Comparison of ENCODE assay signal across 9 mouse cellular contexts in the genomic region with DNA sequence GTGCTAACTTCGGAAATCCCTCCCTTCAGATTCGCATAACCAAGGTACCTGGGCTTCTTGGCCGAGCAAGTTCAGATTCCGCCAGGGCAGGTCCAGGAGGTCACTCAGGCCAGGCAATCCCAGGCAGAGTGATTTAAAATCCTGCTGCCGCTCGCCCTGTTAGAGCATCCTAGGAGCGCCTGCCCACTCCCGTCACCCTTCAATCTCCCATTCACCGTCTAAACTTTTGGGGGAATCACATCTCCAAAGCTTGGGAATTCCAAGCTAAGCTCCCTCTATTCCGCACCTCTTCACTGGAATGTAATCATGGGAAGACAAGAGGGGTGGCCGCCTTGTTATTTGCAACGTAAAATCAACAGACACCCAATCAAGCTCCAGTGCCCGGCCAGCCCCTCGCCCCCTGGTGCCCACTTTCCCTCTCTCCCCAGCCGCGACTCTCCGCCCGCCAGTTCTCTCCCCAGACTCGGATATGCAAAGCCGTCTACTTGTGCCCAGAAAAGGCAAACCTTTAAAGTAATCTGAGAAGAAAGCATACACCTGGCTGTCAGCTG. TPM values are rescaled to one million over a fixed set of nuclear protein-coding genes. Genes with fewer than 3 reads are reported as not detected.
A peak's percentile ranks its signal among the peaks of the same experiment; 100 is the strongest.
DNase-seq lines count a peak whose midpoint lies in the region; ATAC-seq and TF ChIP-seq lines count a peak whose summit lies in the region.
"Had no signal": no experiment of that assay in that cellular context is flagged by ENCODE, and none has a peak within 500 bp of the region (broad histone marks: within the 10 kb centered on the region; RNA-seq: fewer than 3 reads in every experiment).

No protein-coding gene starts in this region.

- peaks cover 80% of the 10 kb centered on the region for H3K27me3 ChIP-seq in heart, embryonic 13.5 days (replicated peaks)
- peaks cover 15% of the 10 kb centered on the region for H3K27me3 ChIP-seq in heart, adult 2 months (ENCODE audit: control insufficient read depth, insufficient read depth, low read length)
- H3K27me3 ChIP-seq in limb, embryonic 12.5 days, result peaks cover 61% of the 10 kb centered on the region

- in situ Hi-C loops in ES-E14 (cut with MboI; ENCODE audit: low sequenced_read_pairs in 2 of 2, unreplicated experiment in 2 of 2), result no loop called here

- intact Hi-C loops in heart, adult 2 months (cut with DNase I), result no loop called here

- H3K36me3 ChIP-seq in heart, embryonic 13.5 days, result no peaks in the 10 kb centered on the region
- H3K36me3 ChIP-seq in heart, adult 2 months (ENCODE audit: control insufficient read depth, insufficient read depth, low read length), result no peaks in the 10 kb centered on the region
- no peaks in the 10 kb centered on the region for H3K36me3 ChIP-seq in ES-E14 (ENCODE audit: control insufficient read depth, insufficient read depth, low read length, poor library complexity, severe bottlenecking)
- H3K36me3 ChIP-seq in limb, embryonic 12.5 days, result no peaks in the 10 kb centered on the region

- no peaks in the 10 kb centered on the region for H3K9me3 ChIP-seq in heart, embryonic 13.5 days
- no peaks in the 10 kb centered on the region for H3K9me3 ChIP-seq in ES-E14 (ENCODE audit: control insufficient read depth, insufficient read depth, low read depth, low read length)
- H3K9me3 ChIP-seq in limb, embryonic 12.5 days, result no peaks in the 10 kb centered on the region

- WGBS in heart, embryonic 13.5 days, result 1% methylated on average over 20 of the region's 20 CpGs
- whole genome bisulfite sequencing in heart, adult 2 months, result 1% methylated on average over 20 of the region's 20 CpGs
- under 1% methylated on average over 20 of the region's 20 CpGs for WGBS in limb, embryonic 12.5 days

- H3K9ac ChIP-seq in heart, embryonic 13.5 days, result peak overlapping the region; percentile 75
- no peak overlapping the region for H3K9ac ChIP-seq in heart, adult 2 months (ENCODE audit: low read depth, low read length)
- no peak overlapping the region for H3K9ac ChIP-seq in ES-E14 (ENCODE audit: insufficient read depth, low read depth, low read length, poor library complexity, severe bottlenecking)
- peak overlapping the region; percentile 45; the same call in 1 of the 2 replicates for H3K9ac ChIP-seq in limb, embryonic 12.5 days (replicated peaks)

- ATAC-seq in heart, embryonic 13.5 days (ENCODE audit: extremely low read depth, insufficient number of reproducible peaks, low FRiP score, low TSS enrichment), result no peak
- no peak for ATAC-seq in limb, embryonic 12.5 days (ENCODE audit: insufficient number of reproducible peaks, insufficient read depth, low FRiP score, low TSS enrichment, low read depth)

- peak overlapping the region; percentile 64 for H3K4me3 ChIP-seq in heart, embryonic 13.5 days
- H3K4me3 ChIP-seq in heart, adult 2 months, result no peak overlapping the region; the same call in 1 of the 2 replicates
- peak overlapping the region; percentile 53 to 71 for H3K4me3 ChIP-seq in ES-E14 (ENCODE audit: insufficient read depth in 1 of 2, low read depth in 1 of 2, low read length in 2 of 2, poor library complexity in 1 of 2, severe bottlenecking in 1 of 2)
- peak overlapping the region; percentile 62 for H3K4me3 ChIP-seq in embryonic fibroblast, embryonic 13.5 days (ENCODE audit: insufficient read depth, low read length)
- H3K4me3 ChIP-seq in limb, embryonic 12.5 days (replicated peaks), result peak overlapping the region; percentile 54

- no peak for TF ChIP-seq CTCF in heart, adult 2 months (IDR thresholded peaks at IDR 0.05)
- no peak for TF ChIP-seq CTCF in embryonic fibroblast, embryonic 13.5 days (IDR thresholded peaks at IDR 0.05; ENCODE audit: borderline replicate concordance, insufficient read depth, low read length)

- H3K4me1 ChIP-seq in heart, embryonic 13.5 days, result peaks cover 24% of the 10 kb centered on the region
- H3K4me1 ChIP-seq in heart, adult 2 months (ENCODE audit: control insufficient read depth, insufficient read depth, low read length), result no peaks in the 10 kb centered on the region
- H3K4me1 ChIP-seq in ES-E14 (ENCODE audit: control insufficient read depth in 2 of 2, insufficient read depth in 2 of 2, low read length in 2 of 2, poor library complexity in 1 of 2), result no peaks in the 10 kb centered on the region; a peak in 2 of 4 replicates
- H3K4me1 ChIP-seq in embryonic fibroblast, embryonic 13.5 days (ENCODE audit: control insufficient read depth, insufficient read depth, low read length), result peaks cover 7% of the 10 kb centered on the region
- H3K4me1 ChIP-seq in limb, embryonic 12.5 days (replicated peaks), result peaks cover 18% of the 10 kb centered on the region

- peak overlapping the region; percentile 99 for H3K4me2 ChIP-seq in heart, embryonic 13.5 days
- H3K4me2 ChIP-seq in limb, embryonic 12.5 days, result peak overlapping the region; percentile 96

- no peaks in the 10 kb centered on the region for H3K79me2 ChIP-seq in heart, adult 2 months (replicated peaks; ENCODE audit: control insufficient read depth, insufficient read depth, low read length)

- H3K27ac ChIP-seq in heart, embryonic 13.5 days (replicated peaks), result no peak overlapping the region
- H3K27ac ChIP-seq in heart, adult 2 months, result no peak overlapping the region
- no peak overlapping the region for H3K27ac ChIP-seq in ES-E14 (ENCODE audit: insufficient read depth, low read depth, low read length, poor library complexity, severe bottlenecking)
- H3K27ac ChIP-seq in embryonic fibroblast, embryonic 13.5 days (ENCODE audit: insufficient read depth, low read length), result no peak overlapping the region
- H3K27ac ChIP-seq in limb, embryonic 12.5 days, result no peak overlapping the region

- no peak for TF ChIP-seq EP300 in heart, adult 2 months (IDR thresholded peaks at IDR 0.05; ENCODE audit: insufficient read depth, low read depth, low read length)

- no peak for DNase-seq in heart, adult 2 months
- no peak for DNase-seq in ES-E14 (ENCODE audit: low read depth, low spot score)
- peak; percentile 58 for DNase-seq in retina, embryonic 14.5 days (ENCODE audit: low spot score)
- DNase-seq in adrenal gland, adult 18-20 months (ENCODE audit: low spot score in 2 of 2), result no peak
- no peak for DNase-seq in thymus, postnatal 10 days (ENCODE audit: low spot score in 2 of 2)

- no peak for TF ChIP-seq POLR2A in heart, adult 2 months (IDR thresholded peaks at IDR 0.05; ENCODE audit: insufficient read depth, low read depth, low read length)
- TF ChIP-seq POLR2A in embryonic fibroblast, embryonic 13.5 days (IDR thresholded peaks at IDR 0.05; ENCODE audit: low read depth, low read length), result no peak

TF ChIP-seq in ES-E14, 5 proteins besides CTCF, POLR2A, EP300 and RAD21:
- no peak for TF ChIP-seq CHD2 (IDR thresholded peaks at IDR 0.05; ENCODE audit: low read depth, low read length)

RNA-seq across cellular contexts. Expression of gene Grm8, which starts 0.7 kb away (rescaled TPM):
- polyA plus RNA-seq in heart, embryonic 13.5 days (2015; fragmentation: Nextera tagmentation; extraction: Ambion mirVana), result 0.19 and 0.32 TPM in 2 replicates
- not detected for total RNA-seq in heart, adult 2 months (2021)
- polyA plus RNA-seq in heart, adult 2 months (2012; rRNA removed), result not detected in 2 replicates
- 0.26 and 0.67 TPM in 2 replicates for total RNA-seq in ES-E14 (2012; rRNA removed)
- polyA plus RNA-seq in embryonic fibroblast, embryonic 13.5 days (2011; ENCODE audit: insufficient read length, low read depth, missing spikeins), result 0.28 TPM in 1 of 2 replicates, not detected in the other
- polyA plus RNA-seq in limb, embryonic 12.5 days (2016; fragmentation: Nextera tagmentation; extraction: Ambion mirVana), result 0.64 and 1.3 TPM in 2 replicates
- total RNA-seq in adrenal gland, adult 18-20 months (2021), result under 1 TPM; 0.61 to 0.66 TPM
- polyA plus RNA-seq: Patski had no signal

Comparison
In these comparisons a context has a peak if more than half of its experiments do, and no peak if none do; other contexts are left out.
1. H3K9ac ChIP-seq: peak in heart, embryonic 13.5 days (single experiment) and limb, embryonic 12.5 days (single experiment); none in heart, adult 2 months (single experiment) and ES-E14 (single experiment).